Mouse (Mus musculus) kidney, adult 2 months (tissue): Measurements from ENCODE around the gene Hkdc1.

Experiments used
- CTCF ChIP-seq: fragments of 200-500 bp; conservative IDR thresholded peaks from 2 replicates; pipeline ENCODE4 v1.5.1; 2011; ENCODE audit warnings: low read depth, mild to moderate bottlenecking, control low read depth, low read length, moderate library complexity, mixed read lengths; ENCODE audit not compliant: insufficient read depth, insufficient read length
- POLR2A ChIP-seq: fragments of 200-500 bp; IDR thresholded peaks from one replicate; pipeline ENCODE4 v1.6.1; 2011; ENCODE audit warnings: low read depth, low read length, control low read depth

GRCm38 (mm10) chr10:62471105-62471504 lies 48.8 kb upstream of the Hkdc1 start:
- no peak for TF ChIP-seq POLR2A
- no peak for TF ChIP-seq CTCF
